Mouse (Mus musculus): ENCODE data around the gene Iltifb. TPM values are rescaled to one million over a fixed set of nuclear protein-coding genes. Genes with fewer than 3 reads are reported as not detected.
"Not testable (repeated sequence)": the region's sequence is repeated elsewhere in the genome, so short reads cannot be mapped to it uniquely, and the experiment has no call there.

The Iltifb gene
- not detected in 2 replicates for polyA plus RNA-seq (2012; ENCODE audit: insufficient read depth, low replicate concordance)

GRCm38 (mm10) chr10:118294938-118295337 is at the start of gene Iltifb:
TSS of gene Iltifb (minus strand) at chr10:118295038.
- Histone ChIP-seq H3K4me3 (replicated peaks) (no peak within 1 kb of the TSS), H3K36me3 (replicated peaks; ENCODE audit: low read length) (no peaks in the 10 kb centered on the region), H3K9me3 (no peaks in the 10 kb centered on the region), H3K4me1 (no peaks in the 10 kb centered on the region), H3K27me3 (replicated peaks) (no peaks in the 10 kb centered on the region)
- TF ChIP-seq FLI1 (IDR thresholded peaks at IDR 0.05; ENCODE audit: low read length), result no peak
- no peak for TF ChIP-seq GATA1 (IDR thresholded peaks at IDR 0.05; ENCODE audit: borderline replicate concordance, low read length)

GRCm38 (mm10) chr10:118343155-118343554 is 48.3 kb upstream of the Iltifb start, which contains the start of gene Gm9046:
TSS of gene Gm9046 (minus strand) at chr10:118343255.
- H3K4me1 ChIP-seq; H3K9me3 ChIP-seq; H3K36me3 ChIP-seq (replicated peaks; ENCODE audit: low read length); H3K4me3 ChIP-seq (replicated peaks); H3K27me3 ChIP-seq (replicated peaks): not testable (repeated sequence)

- not testable (repeated sequence) for H3K4me1 ChIP-seq; H3K27me3 ChIP-seq (replicated peaks); H3K36me3 ChIP-seq (replicated peaks; ENCODE audit: low read length)
Measured at GRCm38 (mm10) chr10:118337731-118338130, 42.9 kb upstream of the Iltifb start, which contains the start of gene Gm9045. TSS of gene Gm9045 (minus strand) at chr10:118337831.

GRCm38 (mm10) chr10:118332308-118332707 is 37.5 kb upstream of the Iltifb start, which contains the start of gene Gm9044:
TSS of gene Gm9044 (minus strand) at chr10:118332408.
- not testable (repeated sequence) for H3K4me1 ChIP-seq; H3K9me3 ChIP-seq; H3K36me3 ChIP-seq (replicated peaks; ENCODE audit: low read length); H3K4me3 ChIP-seq (replicated peaks); H3K27me3 ChIP-seq (replicated peaks)

More at GRCm38 (mm10) chr10:118337731-118338130, 42.9 kb upstream of the Iltifb start, which contains the start of gene Gm9045:
- not testable (repeated sequence) for H3K4me3 ChIP-seq (replicated peaks); H3K9me3 ChIP-seq

GRCm38 (mm10) chr10:118326869-118327268 is 32.0 kb upstream of the Iltifb start, which contains the start of gene Gm9040:
TSS of gene Gm9040 (minus strand) at chr10:118326969.
- not testable (repeated sequence) for H3K4me3 ChIP-seq (replicated peaks); H3K4me1 ChIP-seq; H3K27me3 ChIP-seq (replicated peaks); H3K36me3 ChIP-seq (replicated peaks; ENCODE audit: low read length); H3K9me3 ChIP-seq

- Histone ChIP-seq H3K36me3 (replicated peaks; ENCODE audit: low read length) (no peaks in the 10 kb centered on the region), H3K9me3 (no peaks in the 10 kb centered on the region), H3K4me1 (no peaks in the 10 kb centered on the region), H3K27me3 (replicated peaks) (no peaks in the 10 kb centered on the region), H3K4me3 (replicated peaks) (no peak overlapping the region)
- TF ChIP-seq GATA1 (IDR thresholded peaks at IDR 0.05; ENCODE audit: borderline replicate concordance, low read length) (no peak), FLI1 (IDR thresholded peaks at IDR 0.05; ENCODE audit: low read length) (no peak)
Measured at GRCm38 (mm10) chr10:118319024-118319423, 24.2 kb upstream of the Iltifb start.

GRCm38 (mm10) chr10:118302133-118302532 is 7.3 kb upstream of the Iltifb start:
- H3K4me1 ChIP-seq; H3K36me3 ChIP-seq (replicated peaks; ENCODE audit: low read length); H3K27me3 ChIP-seq (replicated peaks); H3K4me3 ChIP-seq (replicated peaks); H3K9me3 ChIP-seq: not testable (repeated sequence)

- not testable (repeated sequence) for H3K4me3 ChIP-seq (replicated peaks); H3K36me3 ChIP-seq (replicated peaks; ENCODE audit: low read length); H3K27me3 ChIP-seq (replicated peaks)
Measured at GRCm38 (mm10) chr10:118283016-118283415, 11.8 kb downstream of the Iltifb start.

GRCm38 (mm10) chr10:118282565-118282964 is 12.3 kb downstream of the Iltifb start:
- H3K4me1 ChIP-seq; H3K27me3 ChIP-seq (replicated peaks); H3K4me3 ChIP-seq (replicated peaks); H3K9me3 ChIP-seq; H3K36me3 ChIP-seq (replicated peaks; ENCODE audit: low read length): not testable (repeated sequence)

More at GRCm38 (mm10) chr10:118283016-118283415, 11.8 kb downstream of the Iltifb start:
- not testable (repeated sequence) for H3K9me3 ChIP-seq, H3K4me1 ChIP-seq

- not testable (repeated sequence) for H3K9me3 ChIP-seq; H3K36me3 ChIP-seq (replicated peaks; ENCODE audit: low read length); H3K4me3 ChIP-seq (replicated peaks); H3K27me3 ChIP-seq (replicated peaks); H3K4me1 ChIP-seq
Measured at GRCm38 (mm10) chr10:118278069-118278468, 16.8 kb downstream of the Iltifb start.

- H3K36me3 ChIP-seq (replicated peaks; ENCODE audit: low read length); H3K4me1 ChIP-seq; H3K9me3 ChIP-seq; H3K4me3 ChIP-seq (replicated peaks); H3K27me3 ChIP-seq (replicated peaks): not testable (repeated sequence)
Measured at GRCm38 (mm10) chr10:118271416-118271815, 23.4 kb downstream of the Iltifb start.

- not testable (repeated sequence) for H3K4me3 ChIP-seq (replicated peaks); H3K9me3 ChIP-seq; H3K4me1 ChIP-seq; H3K27me3 ChIP-seq (replicated peaks); H3K36me3 ChIP-seq (replicated peaks; ENCODE audit: low read length)
Measured at GRCm38 (mm10) chr10:118268812-118269211, 26.0 kb downstream of the Iltifb start.

- H3K9me3 ChIP-seq; H3K27me3 ChIP-seq (replicated peaks); H3K4me1 ChIP-seq; H3K36me3 ChIP-seq (replicated peaks; ENCODE audit: low read length); H3K4me3 ChIP-seq (replicated peaks): not testable (repeated sequence)
Measured at GRCm38 (mm10) chr10:118258388-118258787, 36.5 kb downstream of the Iltifb start, which contains the start of gene Gm32802. TSS of gene Gm32802 (plus strand) at chr10:118258688.

All from megakaryocyte, embryonic 14.5 days (primary cell).